Mouse (Mus musculus) erythroblast, adult 5-6 weeks (primary cell): Measurements from ENCODE around the gene Nsd1. TPM values are rescaled to one million over a fixed set of nuclear protein-coding genes. Genes with fewer than 3 reads are reported as not detected.
A peak's percentile ranks its signal among the peaks of the same experiment; 100 is the strongest.
"Not testable (repeated sequence)": the region's sequence is repeated elsewhere in the genome, so short reads cannot be mapped to it uniquely, and the experiment has no call there.

Experiments used
- ATAC-seq: replicated peaks from 2 replicates; pipeline ENCODE4 v1.8.0; 2016; ENCODE audit warnings: moderate number of reproducible peaks, mild to moderate bottlenecking, moderate TSS enrichment, inconsistent platforms; ENCODE audit not compliant: poor library complexity, low FRiP score, severe bottlenecking
- total RNA-seq, 2 experiments: library from RNA; stranded (forward) in 1 of 2; stranded (reverse) in 1 of 2; fragments of 150-400 nt in 1 of 2; fragments of 200-764, 138-1000 nt in 1 of 2; gene quantifications; 2 replicates each; pipeline versions ENCODE4 v1.2.3 to v1.2.4; 2015 to 2017; ENCODE audit warnings: low replicate concordance in 2 of 2

Nsd1 gene
- total RNA-seq (2015; ENCODE audit: low replicate concordance), result 23.0 and 33.8 TPM in 2 replicates
- 21.0 and 29.0 TPM in 2 replicates for total RNA-seq (2017; ENCODE audit: low replicate concordance)

- no peak for ATAC-seq
Measured at GRCm38 (mm10) chr13:55209649-55210192, at the start of gene Nsd1. Nsd1 (plus strand) TSS chr13:55209782.

- ATAC-seq, result no peak
Measured at GRCm38 (mm10) chr13:55162365-55162764, 47.2 kb upstream of the Nsd1 start.

- ATAC-seq, result no peak
Measured at GRCm38 (mm10) chr13:55163553-55163952, 46.0 kb upstream of the Nsd1 start.

GRCm38 (mm10) chr13:55165831-55166339 is 43.7 kb upstream of the Nsd1 start:
- no peak for ATAC-seq

- no peak for ATAC-seq
Measured at GRCm38 (mm10) chr13:55166806-55167725, 42.5 kb upstream of the Nsd1 start.

- ATAC-seq, result no peak
Measured at GRCm38 (mm10) chr13:55167798-55168197, 41.8 kb upstream of the Nsd1 start.

GRCm38 (mm10) chr13:55168255-55168654 is 41.3 kb upstream of the Nsd1 start:
- ATAC-seq, result no peak

- no peak for ATAC-seq
Measured at GRCm38 (mm10) chr13:55168958-55169369, 40.6 kb upstream of the Nsd1 start.

- ATAC-seq, result no peak
Measured at GRCm38 (mm10) chr13:55171517-55172335, 37.9 kb upstream of the Nsd1 start.

GRCm38 (mm10) chr13:55172336-55172770 is 37.2 kb upstream of the Nsd1 start:
- ATAC-seq, result no peak

GRCm38 (mm10) chr13:55174347-55174746 is 35.2 kb upstream of the Nsd1 start:
- ATAC-seq, result no peak

GRCm38 (mm10) chr13:55176265-55176664 is 33.3 kb upstream of the Nsd1 start:
- no peak for ATAC-seq

- ATAC-seq, result no peak
Measured at GRCm38 (mm10) chr13:55177903-55178496, 31.6 kb upstream of the Nsd1 start.

- ATAC-seq, result peak; percentile 61; the same call in 1 of the 2 replicates
Measured at GRCm38 (mm10) chr13:55178556-55178955, 31.0 kb upstream of the Nsd1 start.

GRCm38 (mm10) chr13:55179591-55179990 is 30.0 kb upstream of the Nsd1 start:
- no peak for ATAC-seq

GRCm38 (mm10) chr13:55181786-55182172 is 27.8 kb upstream of the Nsd1 start:
- no peak for ATAC-seq

GRCm38 (mm10) chr13:55182173-55182894 is 27.2 kb upstream of the Nsd1 start:
- peak; percentile 96 for ATAC-seq

- ATAC-seq, result no peak
Measured at GRCm38 (mm10) chr13:55183382-55183781, 26.2 kb upstream of the Nsd1 start.

- not testable (repeated sequence) for ATAC-seq
Measured at GRCm38 (mm10) chr13:55187062-55187461, 22.5 kb upstream of the Nsd1 start.
